Comparison of ENCODE assay signal across 8 mouse cellular contexts in the genomic region with DNA sequence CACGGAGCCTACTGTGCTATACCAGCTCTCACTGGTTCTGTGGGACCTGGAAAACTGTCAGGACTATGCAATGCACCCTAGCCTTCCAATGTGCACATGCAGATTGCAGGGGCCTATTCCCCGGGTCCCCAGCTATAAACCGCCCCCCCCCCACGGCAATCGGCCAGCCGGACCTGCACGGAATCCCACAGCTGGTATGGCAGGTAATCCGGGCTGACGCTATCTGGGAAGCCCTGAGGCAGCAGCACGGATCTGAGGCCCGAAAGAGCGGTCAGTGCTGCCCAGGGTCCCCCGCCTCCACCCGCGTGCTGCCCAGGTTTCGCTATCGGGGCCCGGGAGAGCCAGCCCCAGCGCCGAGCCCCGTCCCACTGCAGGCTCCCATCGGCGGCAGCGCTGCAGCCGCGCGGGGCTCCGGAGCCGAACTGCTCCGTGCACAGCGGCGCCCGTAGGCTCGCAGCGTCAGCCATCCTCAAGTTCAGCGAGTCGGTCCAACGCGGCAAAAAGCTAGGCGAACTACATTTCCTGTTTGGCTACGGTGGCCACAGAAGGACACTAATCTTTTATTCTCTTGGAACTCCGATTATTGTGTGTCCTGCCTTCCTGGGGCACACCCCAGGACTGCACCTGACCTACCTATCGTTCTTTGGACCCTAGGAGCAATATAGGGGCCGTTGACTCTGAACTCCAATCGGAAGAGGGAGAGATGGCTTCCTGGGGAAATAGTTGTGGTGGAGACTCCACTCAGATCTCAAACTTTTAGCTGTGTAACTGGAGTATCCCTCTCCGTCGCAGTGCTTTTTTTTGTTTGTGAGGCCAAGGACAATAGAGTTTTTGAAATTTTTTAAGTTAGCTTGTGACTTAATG. TPM values are rescaled to one million over a fixed set of nuclear protein-coding genes. Genes with fewer than 3 reads are reported as not detected.
DNase-seq lines count a peak whose midpoint lies in the region; ATAC-seq and TF ChIP-seq lines count a peak whose summit lies in the region.

A gene (minus strand): TSS at position 554 of the 864 bp plus-strand sequence.

- TF ChIP-seq CTCF in G1E (IDR thresholded peaks at IDR 0.05; ENCODE audit: low read depth, low read length): no peak
- TF ChIP-seq CTCF in olfactory bulb, adult 2 months (IDR thresholded peaks at IDR 0.05; ENCODE audit: insufficient read depth, low read depth, low read length): no peak

- peak; percentile 29 for ATAC-seq in G1E (ENCODE audit: extremely low read depth, insufficient number of reproducible peaks, low FRiP score, poor library complexity, severe bottlenecking)
- ATAC-seq in hematopoietic stem cell, adult 5-6 weeks (replicated peaks in 1 of 2; ENCODE audit: insufficient read depth in 1 of 2, low FRiP score in 2 of 2, low TSS enrichment in 1 of 2, low read depth in 1 of 2, poor library complexity in 2 of 2, severe bottlenecking in 2 of 2): peak; percentile 50 to 85; a peak in 3 of 4 replicates
- peak; percentile 69 for ATAC-seq in lung, embryonic 15.5 days (ENCODE audit: borderline replicate concordance, extremely low read depth, low FRiP score, low TSS enrichment)

- peaks cover 34% of the 10 kb centered on the region for H3K36me3 ChIP-seq in G1E (replicated peaks)
- H3K36me3 ChIP-seq in lung, embryonic 15.5 days: peaks cover 10% of the 10 kb centered on the region; the same call in 1 of the 2 replicates

- peak within 1 kb of the TSS; percentile 93 for H3K27ac ChIP-seq in lung, embryonic 15.5 days
- H3K27ac ChIP-seq in olfactory bulb, adult 2 months (ENCODE audit: insufficient read depth, low read depth, low read length): no peak within 1 kb of the TSS

- H3K9ac ChIP-seq in lung, embryonic 15.5 days: peak within 1 kb of the TSS; percentile 96

- peak; percentile 36; the same call in 1 of the 2 replicates for TF ChIP-seq POLR2A in olfactory bulb, adult 2 months (IDR thresholded peaks at IDR 0.05; ENCODE audit: insufficient read depth, low read depth, low read length)

- peaks cover 66% of the 10 kb centered on the region for H3K4me1 ChIP-seq in G1E (ENCODE audit: insufficient read depth, low read depth, low read length)
- H3K4me1 ChIP-seq in lung, embryonic 15.5 days: peaks cover 26% of the 10 kb centered on the region
- peaks cover 4% of the 10 kb centered on the region for H3K4me1 ChIP-seq in olfactory bulb, adult 2 months (ENCODE audit: control insufficient read depth, insufficient read depth, low read length)

- peak within 1 kb of the TSS; percentile 93 for H3K4me3 ChIP-seq in G1E (ENCODE audit: low read depth, low read length)
- H3K4me3 ChIP-seq in lung, embryonic 15.5 days: peak within 1 kb of the TSS; percentile 91
- peak within 1 kb of the TSS; percentile 71 for H3K4me3 ChIP-seq in olfactory bulb, adult 2 months (ENCODE audit: insufficient read depth, low read depth, low read length)

- DNase-seq in G1E (ENCODE audit: low spot score): peak; percentile 59
- peak; percentile 83 to 88 for DNase-seq in cerebellum, adult 18-20 months
- peak; percentile 69 for DNase-seq in forelimb bud, embryonic 11.5 days (ENCODE audit: low read depth, low spot score)
- DNase-seq in layer of hippocampus, adult 9-10 months (ENCODE audit: low spot score): peak; percentile 40
- DNase-seq in thymus, adult 18-20 months: peak; percentile 45 to 63

- 2% methylated on average over 47 of the region's 47 CpGs for WGBS in lung, embryonic 15.5 days
- WGBS in olfactory bulb, adult 2 months: under 1% methylated on average over 47 of the region's 47 CpGs

- no peaks in the 10 kb centered on the region for H3K9me3 ChIP-seq in G1E (replicated peaks)
- no peaks in the 10 kb centered on the region for H3K9me3 ChIP-seq in lung, embryonic 15.5 days

- peak within 1 kb of the TSS; percentile 83 for H3K4me2 ChIP-seq in lung, embryonic 15.5 days

- H3K27me3 ChIP-seq in G1E (ENCODE audit: insufficient read depth, low read length): no peaks in the 10 kb centered on the region
- no peaks in the 10 kb centered on the region for H3K27me3 ChIP-seq in lung, embryonic 15.5 days

RNA-seq across cellular contexts. Expression of the gene that starts here (rescaled TPM):
- 89.4 and 93.4 TPM in 2 replicates for total RNA-seq in G1E (2014; fragmentation: Nextera tagmentation)
- 26.8 and 35.3 TPM in 2 replicates for total RNA-seq in G1E (2017)
- polyA plus RNA-seq in G1E (2012): 31.7 and 33.5 TPM in 2 replicates
- 20.9 and 22.7 TPM in 2 replicates for total RNA-seq in hematopoietic stem cell, adult 5-6 weeks (2017)
- 31.3 and 38.6 TPM in 2 replicates for polyA plus RNA-seq in lung, embryonic 15.5 days (2015; fragmentation: Nextera tagmentation; extraction: Ambion mirVana)
- not detected in 2 replicates for polyA plus RNA-seq in olfactory bulb, adult 2 months (2012; ENCODE audit: insufficient read depth, insufficient read length, low replicate concordance, missing spikeins)
